Mouse (Mus musculus): ENCODE results near the gene Pdlim4.

DNA sequence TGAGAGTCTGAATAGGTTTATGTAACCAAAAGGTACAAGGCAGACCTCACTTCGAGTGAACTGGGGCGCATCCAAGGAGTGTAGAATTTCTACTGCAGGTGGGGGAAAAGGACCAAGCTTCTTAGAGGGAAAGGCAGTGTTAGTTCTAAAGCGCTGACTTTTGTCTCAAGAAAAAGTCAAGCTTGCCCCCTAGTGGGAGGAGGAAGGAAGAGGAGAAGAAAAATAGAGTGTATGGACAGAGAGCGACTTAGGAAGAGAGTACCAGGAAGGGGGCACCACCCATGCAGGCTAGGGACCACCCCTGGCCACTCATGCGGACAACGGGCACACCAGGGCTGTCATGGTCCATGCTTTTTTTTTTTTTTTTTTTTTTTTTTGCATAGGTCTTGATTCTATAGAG is 14.6 kb downstream of the Pdlim4 start:
- TF ChIP-seq SRF (IDR thresholded peaks at IDR 0.05; ENCODE audit: control insufficient read depth, insufficient read length, low read depth) = no peak
- no peak for TF ChIP-seq POLR2A (IDR thresholded peaks at IDR 0.05; ENCODE audit: insufficient read length, low read depth)
- TF ChIP-seq MYOD1 (IDR thresholded peaks at IDR 0.05; ENCODE audit: control insufficient read depth in 1 of 3, insufficient read length in 2 of 3, low read depth in 2 of 3) = no peak
- TF ChIP-seq CEBPB (IDR thresholded peaks at IDR 0.05; ENCODE audit: insufficient read depth, poor library complexity, severe bottlenecking) = no peak
- no peak for TF ChIP-seq POLR2AphosphoS2 (IDR thresholded peaks at IDR 0.05; ENCODE audit: insufficient read length, low read depth)
- no peak for TF ChIP-seq MAX (IDR thresholded peaks at IDR 0.05; ENCODE audit: low read depth)
- no peak for TF ChIP-seq E2F4 (IDR thresholded peaks at IDR 0.05; ENCODE audit: insufficient read depth)
- no peak for TF ChIP-seq TCF12 (IDR thresholded peaks at IDR 0.05; ENCODE audit: insufficient read depth, poor library complexity, severe bottlenecking)
- no peak for TF ChIP-seq USF1 (IDR thresholded peaks at IDR 0.05; ENCODE audit: low read depth)
- TF ChIP-seq TCF3 (IDR thresholded peaks at IDR 0.05; ENCODE audit: insufficient read length, low read depth) = no peak
- TF ChIP-seq MYOG (IDR thresholded peaks at IDR 0.05; ENCODE audit: control insufficient read depth in 1 of 3, insufficient read depth in 1 of 3, insufficient read length in 2 of 3, low read depth in 2 of 3) = no peak
- no peak for TF ChIP-seq REST (IDR thresholded peaks at IDR 0.05; ENCODE audit: insufficient read depth, insufficient read length)

Measured in myocyte (in vitro differentiated cells).